Mouse (Mus musculus): ENCODE measurements at regions not wholly inside any gene's neighbourhood (a gene's known extent, or its start where the extent isn't known, plus 50 kb on each side); places are given as distances from the start of the nearest gene placed in this dataset.

- no peak for DNase-seq (ENCODE audit: extremely low spot score)
These were observed 196.9 kb downstream of the Thbs2 start for GRCm38 (mm10) chr17:14497086-14497485.

- no peak for DNase-seq (ENCODE audit: extremely low spot score)
These were observed 200.2 kb downstream of the Thbs2 start for GRCm38 (mm10) chr17:14493751-14494320.

- DNase-seq (ENCODE audit: extremely low spot score), result no peak
These were observed 201.1 kb downstream of the Thbs2 start for GRCm38 (mm10) chr17:14492936-14493335.

- no peak for DNase-seq (ENCODE audit: extremely low spot score)
These were observed 202.4 kb downstream of the Smoc2 start for GRCm38 (mm10) chr17:14481746-14482145.

- DNase-seq (ENCODE audit: extremely low spot score), result no peak
These were observed 199.7 kb downstream of the Smoc2 start for GRCm38 (mm10) chr17:14478938-14479505.

- peak; percentile 32 for DNase-seq (ENCODE audit: extremely low spot score)
These were observed 197.4 kb downstream of the Smoc2 start for GRCm38 (mm10) chr17:14476707-14477106.

GRCm38 (mm10) chr17:14475778-14476647, 196.7 kb downstream of the Smoc2 start:
- DNase-seq (ENCODE audit: extremely low spot score), result peak; percentile 17

- peak; percentile 33 for DNase-seq (ENCODE audit: extremely low spot score)
These were observed 196.0 kb downstream of the Smoc2 start for GRCm38 (mm10) chr17:14475277-14475676.

- no peak for DNase-seq (ENCODE audit: extremely low spot score)
These were observed 189.6 kb downstream of the Smoc2 start for GRCm38 (mm10) chr17:14468754-14469488.

GRCm38 (mm10) chr17:14455251-14455743, 176.0 kb downstream of the Smoc2 start:
- DNase-seq (ENCODE audit: extremely low spot score), result no peak

Data from embryo, embryonic 9.5 days (tissue).